Mouse (Mus musculus): ENCODE data around the gene Ets2.
"Not testable (repeated sequence)": the region's sequence is repeated elsewhere in the genome, so short reads cannot be mapped to it uniquely, and the experiment has no call there.

DNA sequence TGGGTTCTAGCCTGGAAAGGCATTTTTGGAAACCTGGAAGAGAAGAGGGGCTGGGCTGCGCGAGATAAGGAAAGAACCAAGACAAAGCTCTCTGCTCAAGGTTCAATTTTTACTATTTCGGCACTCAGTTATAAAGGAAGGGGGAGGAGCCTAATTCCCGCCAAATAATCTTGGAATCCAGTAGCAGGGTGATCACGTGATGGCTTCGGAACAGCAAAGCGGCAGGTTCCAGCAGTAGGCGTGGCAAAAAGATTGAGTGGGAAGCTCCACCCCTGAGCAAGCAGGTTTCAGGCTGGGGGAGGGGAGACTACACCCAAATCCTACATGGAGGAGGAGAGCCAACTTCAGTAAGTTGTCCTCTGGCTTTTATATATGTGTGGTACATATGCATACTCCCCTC is 62.2 kb downstream of the Ets2 start:
- not testable (repeated sequence) for TF ChIP-seq POLR2A (IDR thresholded peaks at IDR 0.05; ENCODE audit: borderline replicate concordance, extremely low read depth, low read depth, low read length); CTCF (IDR thresholded peaks at IDR 0.05; ENCODE audit: insufficient read depth, low read length)

Measured in lung, adult 2 months (tissue).